Mouse (Mus musculus): ENCODE results near the gene Erc1. TPM values are rescaled to one million over a fixed set of nuclear protein-coding genes. Genes with fewer than 3 reads are reported as not detected.

Gene Erc1
- polyA plus RNA-seq, 1 experiment from 2014 or later, result 4.0 TPM

- H3K27ac ChIP-seq (ENCODE audit: low read depth), result no peak overlapping the region
- no peaks in the 10 kb centered on the region for H3K36me3 ChIP-seq (replicated peaks; ENCODE audit: insufficient read depth, low read length)
- H3K4me3 ChIP-seq (ENCODE audit: low read depth, low read length), result no peak overlapping the region
- ATAC-seq (no peak), DNase-seq (no peak)
- no peaks in the 10 kb centered on the region for H3K4me1 ChIP-seq (ENCODE audit: insufficient read depth)
- TF ChIP-seq CTCF (IDR thresholded peaks at IDR 0.05; ENCODE audit: low read depth), result no peak
- no peak for TF ChIP-seq EP300 (IDR thresholded peaks at IDR 0.05; ENCODE audit: low read depth)
- H3K4me2 ChIP-seq (ENCODE audit: low read depth, low read length), result no peak overlapping the region
- H3K9me3 ChIP-seq (ENCODE audit: low read length), result no peaks in the 10 kb centered on the region
- 54% methylated on average over 2 of the region's 2 CpGs for WGBS (ENCODE audit: insufficient replicate concordance)
- H3K27me3 ChIP-seq (ENCODE audit: insufficient read depth, low read length), result no peaks in the 10 kb centered on the region
- H3K9ac ChIP-seq (replicated peaks), result no peak overlapping the region
These were observed 205.2 kb downstream of the Erc1 start for GRCm38 (mm10) chr6:119642718-119643117.

GRCm38 (mm10) chr6:119635629-119636028 lies 212.3 kb downstream of the Erc1 start:
- no peak for DNase-seq
- no peak for ATAC-seq
- Histone ChIP-seq H3K4me1 (ENCODE audit: insufficient read depth) (no peaks in the 10 kb centered on the region), H3K27ac (ENCODE audit: low read depth) (no peak overlapping the region), H3K9me3 (ENCODE audit: low read length) (no peaks in the 10 kb centered on the region), H3K4me2 (ENCODE audit: low read depth, low read length) (no peak overlapping the region), H3K9ac (replicated peaks) (no peak overlapping the region), H3K36me3 (replicated peaks; ENCODE audit: insufficient read depth, low read length) (no peaks in the 10 kb centered on the region), H3K27me3 (ENCODE audit: insufficient read depth, low read length) (no peaks in the 10 kb centered on the region), H3K4me3 (ENCODE audit: low read depth, low read length) (no peak overlapping the region)
- no peak for TF ChIP-seq EP300 (IDR thresholded peaks at IDR 0.05; ENCODE audit: low read depth)
- WGBS (ENCODE audit: insufficient replicate concordance), result 49% methylated on average over 2 of the region's 2 CpGs

- no peak overlapping the region for H3K27ac ChIP-seq (ENCODE audit: low read depth)
- no peaks in the 10 kb centered on the region for H3K4me1 ChIP-seq (ENCODE audit: insufficient read depth)
- H3K9ac ChIP-seq (replicated peaks), result no peak overlapping the region
- no peak overlapping the region for H3K4me3 ChIP-seq (ENCODE audit: low read depth, low read length)
- H3K27me3 ChIP-seq (ENCODE audit: insufficient read depth, low read length), result no peaks in the 10 kb centered on the region
- TF ChIP-seq EP300 (IDR thresholded peaks at IDR 0.05; ENCODE audit: low read depth) (no peak), CTCF (IDR thresholded peaks at IDR 0.05; ENCODE audit: low read depth) (no peak)
- DNase-seq (no peak), ATAC-seq (no peak)
- WGBS (ENCODE audit: insufficient replicate concordance), result 63% methylated on average over 3 of the region's 3 CpGs
- H3K36me3 ChIP-seq (replicated peaks; ENCODE audit: insufficient read depth, low read length), result no peaks in the 10 kb centered on the region; the same call in 1 of the 2 replicates
- no peaks in the 10 kb centered on the region for H3K9me3 ChIP-seq (ENCODE audit: low read length)
- H3K4me2 ChIP-seq (ENCODE audit: low read depth, low read length), result no peak overlapping the region
These were observed 217.3 kb downstream of the Erc1 start for GRCm38 (mm10) chr6:119630622-119631021.

GRCm38 (mm10) chr6:119601379-119601778 lies 246.6 kb downstream of the Erc1 start:
- ATAC-seq, result no peak
- H3K27me3 ChIP-seq (ENCODE audit: insufficient read depth, low read length), result no peaks in the 10 kb centered on the region
- 78% methylated on average over 2 of the region's 2 CpGs for WGBS (ENCODE audit: insufficient replicate concordance)

GRCm38 (mm10) chr6:119595440-119595839 lies 252.5 kb downstream of the Erc1 start:
- Histone ChIP-seq H3K9ac (replicated peaks) (no peak overlapping the region), H3K27ac (ENCODE audit: low read depth) (no peak overlapping the region), H3K9me3 (ENCODE audit: low read length) (no peaks in the 10 kb centered on the region), H3K4me3 (ENCODE audit: low read depth, low read length) (no peak overlapping the region), H3K36me3 (replicated peaks; ENCODE audit: insufficient read depth, low read length) (no peaks in the 10 kb centered on the region; the same call in 1 of the 2 replicates), H3K4me2 (ENCODE audit: low read depth, low read length) (no peak overlapping the region), H3K4me1 (ENCODE audit: insufficient read depth) (no peaks in the 10 kb centered on the region), H3K27me3 (ENCODE audit: insufficient read depth, low read length) (no peaks in the 10 kb centered on the region)
- DNase-seq (no peak), ATAC-seq (no peak)
- TF ChIP-seq EP300 (IDR thresholded peaks at IDR 0.05; ENCODE audit: low read depth), result no peak
- TF ChIP-seq CTCF (IDR thresholded peaks at IDR 0.05; ENCODE audit: low read depth), result no peak
- 76% methylated on average over 4 of the region's 4 CpGs for WGBS (ENCODE audit: insufficient replicate concordance)

More at GRCm38 (mm10) chr6:119601379-119601778, 246.6 kb downstream of the Erc1 start:
- Histone ChIP-seq H3K27ac (ENCODE audit: low read depth) (no peak overlapping the region), H3K4me1 (ENCODE audit: insufficient read depth) (no peaks in the 10 kb centered on the region), H3K9me3 (ENCODE audit: low read length) (no peaks in the 10 kb centered on the region), H3K36me3 (replicated peaks; ENCODE audit: insufficient read depth, low read length) (no peaks in the 10 kb centered on the region), H3K4me2 (ENCODE audit: low read depth, low read length) (no peak overlapping the region), H3K9ac (replicated peaks) (no peak overlapping the region), H3K4me3 (ENCODE audit: low read depth, low read length) (no peak overlapping the region)
- DNase-seq, result no peak
- TF ChIP-seq CTCF (IDR thresholded peaks at IDR 0.05; ENCODE audit: low read depth), result no peak
- no peak for TF ChIP-seq EP300 (IDR thresholded peaks at IDR 0.05; ENCODE audit: low read depth)

- Histone ChIP-seq H3K4me2 (ENCODE audit: low read depth, low read length) (no peak overlapping the region), H3K9me3 (ENCODE audit: low read length) (no peaks in the 10 kb centered on the region), H3K9ac (replicated peaks) (no peak overlapping the region), H3K4me3 (ENCODE audit: low read depth, low read length) (no peak overlapping the region), H3K4me1 (ENCODE audit: insufficient read depth) (peaks cover 3% of the 10 kb centered on the region; the same call in 1 of the 2 replicates), H3K27me3 (ENCODE audit: insufficient read depth, low read length) (no peaks in the 10 kb centered on the region), H3K36me3 (replicated peaks; ENCODE audit: insufficient read depth, low read length) (no peaks in the 10 kb centered on the region; the same call in 1 of the 2 replicates), H3K27ac (ENCODE audit: low read depth) (no peak overlapping the region)
- ATAC-seq, result no peak
- WGBS (ENCODE audit: insufficient replicate concordance), result 86% methylated on average over 2 of the region's 2 CpGs
- no peak for TF ChIP-seq EP300 (IDR thresholded peaks at IDR 0.05; ENCODE audit: low read depth)
- TF ChIP-seq CTCF (IDR thresholded peaks at IDR 0.05; ENCODE audit: low read depth), result no peak
- no peak for DNase-seq
These were observed 257.1 kb downstream of the Erc1 start for GRCm38 (mm10) chr6:119590872-119591271.

GRCm38 (mm10) chr6:119587897-119588296 lies 260.1 kb downstream of the Erc1 start:
- TF ChIP-seq CTCF (IDR thresholded peaks at IDR 0.05; ENCODE audit: low read depth) (no peak), EP300 (IDR thresholded peaks at IDR 0.05; ENCODE audit: low read depth) (no peak)
- H3K27ac ChIP-seq (ENCODE audit: low read depth), result no peak overlapping the region
- no peaks in the 10 kb centered on the region for H3K9me3 ChIP-seq (ENCODE audit: low read length)
- WGBS (ENCODE audit: insufficient replicate concordance), result 81% methylated on average over 2 of the region's 2 CpGs
- no peak overlapping the region for H3K4me2 ChIP-seq (ENCODE audit: low read depth, low read length)
- DNase-seq (no peak), ATAC-seq (no peak)
- no peaks in the 10 kb centered on the region for H3K27me3 ChIP-seq (ENCODE audit: insufficient read depth, low read length)
- peaks cover 6% of the 10 kb centered on the region for H3K4me1 ChIP-seq (ENCODE audit: insufficient read depth)
- H3K9ac ChIP-seq (replicated peaks), result no peak overlapping the region
- no peak overlapping the region for H3K4me3 ChIP-seq (ENCODE audit: low read depth, low read length)
- H3K36me3 ChIP-seq (replicated peaks; ENCODE audit: insufficient read depth, low read length), result no peaks in the 10 kb centered on the region; the same call in 1 of the 2 replicates

Measured in liver, postnatal 0 days (tissue).